Mouse (Mus musculus) heart, postnatal 4 days (tissue): ENCODE results near the gene Icam5. TPM values are rescaled to one million over a fixed set of nuclear protein-coding genes. Genes with fewer than 3 reads are reported as not detected.
A peak's percentile ranks its signal among the peaks of the same experiment; 100 is the strongest.
"Not testable (repeated sequence)": the region's sequence is repeated elsewhere in the genome, so short reads cannot be mapped to it uniquely, and the experiment has no call there.

Source experiments
- DNase-seq: peaks from one replicate; pipeline ENCODE4 v3.0.0; 2021
- microRNA-seq, 2 experiments: library from miRNA; unstranded; fragments of <30 nt; microRNA quantifications; one replicate each; pipeline ENCODE4 v1.2.0; 2021 to 2022
- total RNA-seq, 2 experiments: library from RNA; stranded (reverse); gene quantifications; 2 replicates each; pipeline ENCODE4 v1.2.3; 2021

Gene Icam5
- total RNA-seq, 2 experiments from 2014 or later, result not detected

- DNase-seq, result no peak
Observed at GRCm38 (mm10) chr9:21036161-21036560, 4.3 kb downstream of the Icam5 start.

GRCm38 (mm10) chr9:21036666-21037065 is 4.8 kb downstream of the Icam5 start:
- DNase-seq, result no peak

GRCm38 (mm10) chr9:21037481-21037891 is 5.6 kb downstream of the Icam5 start:
- DNase-seq, result peak; percentile 85

- no peak for DNase-seq
Observed at GRCm38 (mm10) chr9:21039779-21040178, 7.9 kb downstream of the Icam5 start.

GRCm38 (mm10) chr9:21041308-21041707 is 9.4 kb downstream of the Icam5 start:
- DNase-seq, result no peak

- DNase-seq, result no peak
Observed at GRCm38 (mm10) chr9:21043563-21043962, 11.7 kb downstream of the Icam5 start.

GRCm38 (mm10) chr9:21044785-21045184 is 12.9 kb downstream of the Icam5 start:
- DNase-seq, result not testable (repeated sequence)

- no peak for DNase-seq
Observed at GRCm38 (mm10) chr9:21045235-21045634, 13.4 kb downstream of the Icam5 start.

GRCm38 (mm10) chr9:21051578-21051977 is 19.7 kb downstream of the Icam5 start:
- no peak for DNase-seq

GRCm38 (mm10) chr9:21062928-21063327 is 31.1 kb downstream of the Icam5 start:
- DNase-seq, result no peak

- DNase-seq, result no peak
Observed at GRCm38 (mm10) chr9:21067006-21067684, 35.3 kb downstream of the Icam5 start, which contains the start of gene Zglp1. TSS of gene Zglp1 (minus strand) at chr9:21067093.

- no peak for DNase-seq
Observed at GRCm38 (mm10) chr9:21072641-21073040, 40.8 kb downstream of the Icam5 start.

- peak; percentile 89 for DNase-seq
Observed at GRCm38 (mm10) chr9:21073044-21073840, 41.4 kb downstream of the Icam5 start, which contains the start of the genes Gm49373 and Fdx1l. TSS of gene Gm49373 (minus strand) at chr9:21073096. TSS of gene Fdx1l (minus strand) at chr9:21073614.

- DNase-seq, result no peak
Observed at GRCm38 (mm10) chr9:21074173-21074572, 42.3 kb downstream of the Icam5 start.

GRCm38 (mm10) chr9:21075625-21076024 is 43.8 kb downstream of the Icam5 start:
- no peak for DNase-seq

GRCm38 (mm10) chr9:21081127-21081526 is 49.3 kb downstream of the Icam5 start:
- no peak for DNase-seq

GRCm38 (mm10) chr9:21083324-21083723 is 51.5 kb downstream of the Icam5 start:
- DNase-seq, result no peak

Small RNA genes within 50 kb of the gene (microRNA-seq; reads per million reads assigned to microRNA genes)
- 0 reads per million in 2 experiments for gene Mir1900
- gene Mir7082, result 1.0 to 1.6 reads per million in 2 experiments

Other genes with a start within 250 kb of the Icam5 start
- gene Col5a3, start 217.0 kb upstream of the Icam5 start, total RNA-seq, result 10 to 100 TPM; 12.1 to 13.3 TPM
- gene Rdh8, start 213.6 kb upstream of the Icam5 start, total RNA-seq, result not detected
- gene A230050P20Rik, start 163.4 kb upstream of the Icam5 start, total RNA-seq, result 1 to 10 TPM; 6.4 to 7.2 TPM
- 1 to 10 TPM; 1.6 to 1.7 TPM for gene Angptl6, start 152.3 kb upstream of the Icam5 start, total RNA-seq
- gene Ppan, start 143.9 kb upstream of the Icam5 start, total RNA-seq, result 10 to 100 TPM; 18.4 to 19.6 TPM
- 100 to 1,000 TPM; 116 to 126 TPM for gene Eif3g, start 133.4 kb upstream of the Icam5 start, total RNA-seq
- gene Dnmt1, start 72.2 kb upstream of the Icam5 start, total RNA-seq, result 10 to 100 TPM; 66.7 to 68.2 TPM
- 10 to 100 TPM in 1 of 2 experiments, 1 to 10 TPM in 1; 8.4 to 11.1 TPM for gene S1pr2, start 55.3 kb upstream of the Icam5 start, total RNA-seq
- gene Mrpl4, start 29.3 kb upstream of the Icam5 start, total RNA-seq, result 10 to 100 TPM; 85.7 to 98.0 TPM
- gene Icam1, start 16.1 kb upstream of the Icam5 start, total RNA-seq, result 1 to 10 TPM; 8.0 to 8.5 TPM
- gene Icam4, start 2.7 kb upstream of the Icam5 start, total RNA-seq, result under 1 TPM; 0.27 to 0.93 TPM
- not detected for gene Zglp1, start 35.0 kb downstream of the Icam5 start, total RNA-seq
- gene Gm49373, start 41.0 kb downstream of the Icam5 start, total RNA-seq, result under 1 TPM; 0.14 to 0.23 TPM
- 10 to 100 TPM; 34.1 to 35.5 TPM for gene Fdx1l, start 41.5 kb downstream of the Icam5 start, total RNA-seq
- 1 to 10 TPM in 1 of 2 experiments, under 1 TPM in 1; 0.64 to 2.2 TPM for gene Gm38431, start 59.9 kb downstream of the Icam5 start, total RNA-seq
- gene Raver1, start 59.9 kb downstream of the Icam5 start, total RNA-seq, result 10 to 100 TPM; 44.4 to 48.9 TPM
- 1 to 10 TPM; 7.7 to 8.2 TPM for gene Tyk2, start 99.2 kb downstream of the Icam5 start, total RNA-seq
- gene Cdc37, start 117.9 kb downstream of the Icam5 start, total RNA-seq, result 100 to 1,000 TPM; 145 to 158 TPM
- 10 to 100 TPM; 18.7 to 21.1 TPM for gene Pde4a, start 133.6 kb downstream of the Icam5 start, total RNA-seq
- gene Keap1, start 207.3 kb downstream of the Icam5 start, total RNA-seq, result 10 to 100 TPM; 33.7 to 37.7 TPM
- under 1 TPM; 0.17 to 0.29 TPM for gene S1pr5, start 216.4 kb downstream of the Icam5 start, total RNA-seq
- gene Atg4d, start 233.2 kb downstream of the Icam5 start, total RNA-seq, result 10 to 100 TPM; 53.1 to 59.1 TPM